Mouse (Mus musculus) heart, postnatal 0 days (tissue): Measurements from ENCODE around the gene Traf4. TPM values are rescaled to one million over a fixed set of nuclear protein-coding genes. Genes with fewer than 3 reads are reported as not detected.

Source experiments
- ATAC-seq: fragments of 200-750 bp; cut with Nextera tagmentation; 2 replicates; pipeline ENCODE4 v1.8.0; 2017; ENCODE audit warnings: low read depth, moderate number of reproducible peaks, moderate library complexity; ENCODE audit not compliant: insufficient read depth
- DNase-seq: peaks from one replicate; pipeline ENCODE4 v3.0.0-alpha.2; 2016; ENCODE audit warnings: low spot score
- H3K27ac ChIP-seq: fragments of 300-500 bp; sonication (generic); 2 replicates; pipeline ENCODE4 v1.5.1; 2014; ENCODE audit warnings: low read depth, mild to moderate bottlenecking
- H3K27me3 ChIP-seq: fragments of 300-500 bp; sonication (generic); 2 replicates; pipeline ENCODE4 v1.6.1; 2014; ENCODE audit warnings: low read length, mixed read lengths; ENCODE audit not compliant: control insufficient read depth, insufficient read depth
- H3K36me3 ChIP-seq: fragments of 300-500 bp; sonication (generic); replicated peaks from 2 replicates; pipeline ENCODE4 v1.6.1; 2014; ENCODE audit warnings: low read length, mixed read lengths; ENCODE audit not compliant: control insufficient read depth, insufficient read depth
- H3K4me1 ChIP-seq: fragments of 300-500 bp; sonication (generic); 2 replicates; pipeline ENCODE4 v1.6.1; 2014; ENCODE audit warnings: antibody characterized with exemption; ENCODE audit not compliant: control insufficient read depth, insufficient read depth
- H3K4me2 ChIP-seq: fragments of 300-500 bp; sonication (generic); 2 replicates; pipeline ENCODE4 v1.6.1; 2014; ENCODE audit warnings: low read depth, mild to moderate bottlenecking, low read length, moderate library complexity
- H3K4me3 ChIP-seq: fragments of 300-500 bp; sonication (generic); 2 replicates; pipeline ENCODE4 v1.5.1; 2014; ENCODE audit warnings: low read depth, low read length
- H3K9ac ChIP-seq: fragments of 300-500 bp; sonication (generic); replicated peaks from 2 replicates; pipeline ENCODE4 v1.6.1; 2014; ENCODE audit warnings: low read depth, low read length, mixed read lengths
- H3K9me3 ChIP-seq: fragments of 300-500 bp; sonication (generic); replicated peaks from 2 replicates; pipeline ENCODE4 v1.6.1; 2016; ENCODE audit warnings: low read length; ENCODE audit not compliant: control insufficient read depth
- CTCF ChIP-seq: IDR thresholded peaks from 2 replicates; pipeline ENCODE4 v1.5.1; 2016; ENCODE audit warnings: antibody characterized with exemption, control low read depth, low read depth
- EP300 ChIP-seq: IDR thresholded peaks from 2 replicates; pipeline ENCODE4 v1.6.1; 2016; ENCODE audit warnings: antibody characterized with exemption, low read depth
- WGBS: fragments of 180-500 bp; shearing (Covaris S2); extraction: QIAGEN DNeasy Blood & Tissue Kit; methylation state at CpG from one replicate; pipeline ENCODE4 v1.1.7; 2014; 5-methylcytosine and 5-hydroxymethylcytosine counted together
- polyA plus RNA-seq: library from polyadenylated mRNA; unstranded; fragments of >200 nt; fragmentation: Nextera tagmentation; extraction: Ambion mirVana; gene quantifications from 2 replicates; pipeline ENCODE4 v1.2.1, GENCODE M21; 2015
- total RNA-seq: library from RNA; depleted of rRNA; stranded (reverse); fragments of >200 nt; gene quantifications from 2 replicates; pipeline ENCODE4 v1.2.3, GENCODE M21; 2014; ENCODE audit warnings: low replicate concordance

The Traf4 gene
- total and polyA plus RNA-seq, 2 experiments from 2014 or later: 21.2 to 25.1 TPM

- TF ChIP-seq CTCF: no peak
- TF ChIP-seq EP300: no peak
- H3K36me3 ChIP-seq: peaks cover 57% of the 10 kb centered on the region
- no peak for DNase-seq
- no peak overlapping the region for H3K4me2 ChIP-seq
- no peak overlapping the region for H3K4me3 ChIP-seq
- peaks cover 3% of the 10 kb centered on the region; the same call in 1 of the 2 replicates for H3K4me1 ChIP-seq
- no peaks in the 10 kb centered on the region for H3K9me3 ChIP-seq
- H3K27ac ChIP-seq: no peak overlapping the region
- ATAC-seq: no peak
- H3K27me3 ChIP-seq: no peaks in the 10 kb centered on the region
- WGBS: 83% methylated on average over 6 of the region's 6 CpGs
- H3K9ac ChIP-seq: no peak overlapping the region
These were observed 9.2 kb downstream of the Traf4 start for GRCm38 (mm10) chr11:78156156-78156699.

- Histone ChIP-seq H3K4me2 (no peak overlapping the region), H3K9me3 (no peaks in the 10 kb centered on the region), H3K9ac (no peak overlapping the region), H3K4me3 (no peak overlapping the region), H3K4me1 (peaks cover 3% of the 10 kb centered on the region; the same call in 1 of the 2 replicates), H3K27ac (no peak overlapping the region), H3K36me3 (peaks cover 57% of the 10 kb centered on the region), H3K27me3 (no peaks in the 10 kb centered on the region)
- TF ChIP-seq CTCF (no peak), EP300 (no peak)
- 79% methylated on average over 5 of the region's 5 CpGs for WGBS
- ATAC-seq (no peak), DNase-seq (no peak)
These were observed 9.7 kb downstream of the Traf4 start for GRCm38 (mm10) chr11:78155674-78156073.

GRCm38 (mm10) chr11:78153778-78154177, 11.6 kb downstream of the Traf4 start:
- TF ChIP-seq CTCF (no peak), EP300 (no peak)
- Histone ChIP-seq H3K9ac (no peak overlapping the region), H3K27me3 (no peaks in the 10 kb centered on the region), H3K36me3 (peaks cover 62% of the 10 kb centered on the region), H3K9me3 (no peaks in the 10 kb centered on the region), H3K4me3 (no peak overlapping the region), H3K4me2 (no peak overlapping the region), H3K27ac (no peak overlapping the region), H3K4me1 (no peaks in the 10 kb centered on the region)
- DNase-seq: no peak
- no peak for ATAC-seq
- 83% methylated on average over 13 of the region's 13 CpGs for WGBS

- TF ChIP-seq EP300: no peak
- no peak for TF ChIP-seq CTCF
These were observed 12.8 kb downstream of the Traf4 start for GRCm38 (mm10) chr11:78152299-78153231.

GRCm38 (mm10) chr11:78151161-78151560, 14.2 kb downstream of the Traf4 start:
- 37% methylated on average over 1 of the region's 1 CpGs for WGBS
- Histone ChIP-seq H3K27me3 (no peaks in the 10 kb centered on the region), H3K9me3 (no peaks in the 10 kb centered on the region), H3K4me2 (no peak overlapping the region), H3K4me1 (no peaks in the 10 kb centered on the region), H3K9ac (no peak overlapping the region), H3K36me3 (peaks cover 62% of the 10 kb centered on the region), H3K4me3 (no peak overlapping the region), H3K27ac (no peak overlapping the region)
- ATAC-seq (no peak), DNase-seq (no peak)
- TF ChIP-seq CTCF: peak; percentile 54
- no peak for TF ChIP-seq EP300

More at GRCm38 (mm10) chr11:78152299-78153231, 12.8 kb downstream of the Traf4 start:
- Histone ChIP-seq H3K4me2 (no peak overlapping the region), H3K9me3 (no peaks in the 10 kb centered on the region), H3K27me3 (no peaks in the 10 kb centered on the region), H3K4me3 (no peak overlapping the region), H3K4me1 (no peaks in the 10 kb centered on the region), H3K9ac (no peak overlapping the region), H3K36me3 (peaks cover 60% of the 10 kb centered on the region), H3K27ac (peak overlapping the region; percentile 36)
- 63% methylated on average over 9 of the region's 9 CpGs for WGBS
- no peak for DNase-seq
- ATAC-seq: no peak
